Mouse (Mus musculus): ENCODE results near the gene Rinl. TPM values are rescaled to one million over a fixed set of nuclear protein-coding genes. Genes with fewer than 3 reads are reported as not detected.
A peak's percentile ranks its signal among the peaks of the same experiment; 100 is the strongest.

Rinl gene
- polyA plus RNA-seq, 1 experiment from 2014 or later, result 2.2 TPM

GRCm38 (mm10) chr7:28775129-28775528 lies 13.6 kb upstream of the Rinl start:
- Histone ChIP-seq H3K4me3 (ENCODE audit: low read depth, low read length) (no peak overlapping the region), H3K4me2 (replicated peaks; ENCODE audit: low read depth) (no peak overlapping the region), H3K9ac (ENCODE audit: low read depth, low read length) (no peak overlapping the region), H3K9me3 (ENCODE audit: control insufficient read depth) (no peaks in the 10 kb centered on the region), H3K27me3 (replicated peaks; ENCODE audit: control insufficient read depth, insufficient read depth, low read length) (no peaks in the 10 kb centered on the region), H3K4me1 (replicated peaks; ENCODE audit: control insufficient read depth, insufficient read depth, low read length) (0 out of 2 replicates have a peak, but pooled peaks cover under 1% of the 10 kb centered on the region), H3K36me3 (ENCODE audit: control insufficient read depth, insufficient read depth) (peaks cover 39% of the 10 kb centered on the region), H3K27ac (ENCODE audit: low read depth, low read length) (no peak overlapping the region)
- WGBS, result 93% methylated on average over 7 of the region's 7 CpGs
- no peak for ATAC-seq
- no peak for TF ChIP-seq CTCF (IDR thresholded peaks at IDR 0.05; ENCODE audit: low read depth)

- Histone ChIP-seq H3K36me3 (ENCODE audit: control insufficient read depth, insufficient read depth) (peaks cover 42% of the 10 kb centered on the region), H3K27me3 (replicated peaks; ENCODE audit: control insufficient read depth, insufficient read depth, low read length) (no peaks in the 10 kb centered on the region), H3K4me3 (ENCODE audit: low read depth, low read length) (no peak overlapping the region), H3K9me3 (ENCODE audit: control insufficient read depth) (no peaks in the 10 kb centered on the region), H3K9ac (ENCODE audit: low read depth, low read length) (no peak overlapping the region), H3K4me2 (replicated peaks; ENCODE audit: low read depth) (no peak overlapping the region), H3K4me1 (replicated peaks; ENCODE audit: control insufficient read depth, insufficient read depth, low read length) (peaks cover 6% of the 10 kb centered on the region; the same call in 1 of the 2 replicates), H3K27ac (ENCODE audit: low read depth, low read length) (no peak overlapping the region)
- ATAC-seq, result no peak
- no peak for TF ChIP-seq CTCF (IDR thresholded peaks at IDR 0.05; ENCODE audit: low read depth)
- WGBS, result 77% methylated on average over 9 of the region's 9 CpGs
Observed at GRCm38 (mm10) chr7:28778825-28779224, 9.9 kb upstream of the Rinl start.

GRCm38 (mm10) chr7:28780067-28780658 lies 8.6 kb upstream of the Rinl start:
- H3K4me2 ChIP-seq (replicated peaks; ENCODE audit: low read depth), result no peak overlapping the region
- no peak overlapping the region for H3K4me3 ChIP-seq (ENCODE audit: low read depth, low read length)
- no peak overlapping the region for H3K9ac ChIP-seq (ENCODE audit: low read depth, low read length)
- ATAC-seq, result peak; percentile 68; the same call in 1 of the 2 replicates
- WGBS, result 40% methylated on average over 6 of the region's 6 CpGs
- peaks cover 45% of the 10 kb centered on the region for H3K36me3 ChIP-seq (ENCODE audit: control insufficient read depth, insufficient read depth)
- peaks cover 6% of the 10 kb centered on the region; the same call in 1 of the 2 replicates for H3K4me1 ChIP-seq (replicated peaks; ENCODE audit: control insufficient read depth, insufficient read depth, low read length)
- TF ChIP-seq CTCF (IDR thresholded peaks at IDR 0.05; ENCODE audit: low read depth), result peak; percentile 87
- no peaks in the 10 kb centered on the region for H3K9me3 ChIP-seq (ENCODE audit: control insufficient read depth)
- peak overlapping the region; percentile 23 for H3K27ac ChIP-seq (ENCODE audit: low read depth, low read length)
- no peaks in the 10 kb centered on the region for H3K27me3 ChIP-seq (replicated peaks; ENCODE audit: control insufficient read depth, insufficient read depth, low read length)

GRCm38 (mm10) chr7:28780857-28781256 lies 7.9 kb upstream of the Rinl start:
- H3K27me3 ChIP-seq (replicated peaks; ENCODE audit: control insufficient read depth, insufficient read depth, low read length), result no peaks in the 10 kb centered on the region
- no peak overlapping the region for H3K4me3 ChIP-seq (ENCODE audit: low read depth, low read length)
- no peak overlapping the region for H3K9ac ChIP-seq (ENCODE audit: low read depth, low read length)
- no peak for TF ChIP-seq CTCF (IDR thresholded peaks at IDR 0.05; ENCODE audit: low read depth)
- peaks cover 48% of the 10 kb centered on the region for H3K36me3 ChIP-seq (ENCODE audit: control insufficient read depth, insufficient read depth)
- H3K4me1 ChIP-seq (replicated peaks; ENCODE audit: control insufficient read depth, insufficient read depth, low read length), result peaks cover 6% of the 10 kb centered on the region; the same call in 1 of the 2 replicates
- no peak for ATAC-seq
- H3K9me3 ChIP-seq (ENCODE audit: control insufficient read depth), result no peaks in the 10 kb centered on the region
- H3K4me2 ChIP-seq (replicated peaks; ENCODE audit: low read depth), result no peak overlapping the region
- 73% methylated on average over 7 of the region's 7 CpGs for WGBS
- H3K27ac ChIP-seq (ENCODE audit: low read depth, low read length), result 0 out of 2 replicates have a peak overlapping the region, but pooled peaks have one; percentile 23

- no peak for TF ChIP-seq CTCF (IDR thresholded peaks at IDR 0.05; ENCODE audit: low read depth)
- Histone ChIP-seq H3K4me2 (replicated peaks; ENCODE audit: low read depth) (no peak overlapping the region), H3K4me3 (ENCODE audit: low read depth, low read length) (no peak overlapping the region), H3K27me3 (replicated peaks; ENCODE audit: control insufficient read depth, insufficient read depth, low read length) (no peaks in the 10 kb centered on the region), H3K9ac (ENCODE audit: low read depth, low read length) (no peak overlapping the region), H3K36me3 (ENCODE audit: control insufficient read depth, insufficient read depth) (peaks cover 52% of the 10 kb centered on the region), H3K9me3 (ENCODE audit: control insufficient read depth) (no peaks in the 10 kb centered on the region), H3K4me1 (replicated peaks; ENCODE audit: control insufficient read depth, insufficient read depth, low read length) (peaks cover 6% of the 10 kb centered on the region; the same call in 1 of the 2 replicates), H3K27ac (ENCODE audit: low read depth, low read length) (no peak overlapping the region)
- 91% methylated on average over 8 of the region's 8 CpGs for WGBS
- ATAC-seq, result no peak
Observed at GRCm38 (mm10) chr7:28781261-28781663, 7.5 kb upstream of the Rinl start.

- no peak for ATAC-seq
- Histone ChIP-seq H3K9ac (ENCODE audit: low read depth, low read length) (no peak overlapping the region), H3K4me2 (replicated peaks; ENCODE audit: low read depth) (no peak overlapping the region), H3K27me3 (replicated peaks; ENCODE audit: control insufficient read depth, insufficient read depth, low read length) (no peaks in the 10 kb centered on the region), H3K4me1 (replicated peaks; ENCODE audit: control insufficient read depth, insufficient read depth, low read length) (peaks cover 6% of the 10 kb centered on the region; the same call in 1 of the 2 replicates), H3K9me3 (ENCODE audit: control insufficient read depth) (no peaks in the 10 kb centered on the region), H3K36me3 (ENCODE audit: control insufficient read depth, insufficient read depth) (peaks cover 52% of the 10 kb centered on the region), H3K27ac (ENCODE audit: low read depth, low read length) (no peak overlapping the region), H3K4me3 (ENCODE audit: low read depth, low read length) (no peak overlapping the region)
- WGBS, result 76% methylated on average over 5 of the region's 5 CpGs
- no peak for TF ChIP-seq CTCF (IDR thresholded peaks at IDR 0.05; ENCODE audit: low read depth)
Observed at GRCm38 (mm10) chr7:28785161-28785560, 3.6 kb upstream of the Rinl start.

Measured in intestine, postnatal 0 days (tissue).